Mouse (Mus musculus): Measurements from ENCODE around the gene Fxyd2. TPM values are rescaled to one million over a fixed set of nuclear protein-coding genes. Genes with fewer than 3 reads are reported as not detected.

The Fxyd2 gene
- polyA plus RNA-seq (2014; fragmentation: Nextera tagmentation; extraction: Ambion mirVana) = 5.3 and 5.4 TPM in 2 replicates

DNA sequence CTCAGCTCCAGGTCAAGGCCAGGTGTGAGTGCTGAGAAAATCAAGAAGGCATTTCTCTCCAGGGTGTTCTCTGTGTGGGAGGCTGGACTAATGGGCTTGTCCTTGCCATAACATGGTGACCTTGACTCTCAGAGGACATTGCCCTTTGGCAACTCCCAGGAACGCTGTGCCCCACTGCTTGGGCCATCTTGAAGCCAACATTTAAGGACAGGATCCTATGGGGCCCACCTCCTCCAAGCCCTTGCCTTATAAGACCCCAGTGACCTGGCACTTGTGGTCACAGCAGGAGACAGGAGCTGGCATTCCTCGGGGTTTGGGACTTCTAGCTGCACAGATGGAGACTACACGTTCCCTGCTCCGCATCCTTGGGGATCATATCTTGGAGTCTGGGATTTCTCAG is at the start of gene Fxyd2:
TSS of gene Fxyd2 (plus strand) at position 236 of the 400 bp plus-strand sequence.
- Histone ChIP-seq H3K9me3 (ENCODE audit: control insufficient read depth, low read length) (no peaks in the 10 kb centered on the region), H3K4me2 (ENCODE audit: low read depth, low read length) (no peak within 1 kb of the TSS), H3K9ac (ENCODE audit: low read depth, low read length) (no peak within 1 kb of the TSS), H3K27ac (replicated peaks; ENCODE audit: low read depth, low read length) (no peak within 1 kb of the TSS), H3K36me3 (ENCODE audit: control insufficient read depth, insufficient read depth, low read length) (peaks cover 8% of the 10 kb centered on the region; the same call in 1 of the 2 replicates), H3K4me1 (ENCODE audit: control insufficient read depth, insufficient read depth, low read length) (no peaks in the 10 kb centered on the region), H3K27me3 (replicated peaks; ENCODE audit: control insufficient read depth, insufficient read depth, low read length) (no peaks in the 10 kb centered on the region; the same call in 1 of the 2 replicates), H3K4me3 (ENCODE audit: low read depth, low read length) (no peak within 1 kb of the TSS)
- ATAC-seq (ENCODE audit: low read depth) = no peak
- WGBS = 76% methylated on average over 4 of the region's 4 CpGs
- DNase-seq (ENCODE audit: low spot score) = no peak

DNA sequence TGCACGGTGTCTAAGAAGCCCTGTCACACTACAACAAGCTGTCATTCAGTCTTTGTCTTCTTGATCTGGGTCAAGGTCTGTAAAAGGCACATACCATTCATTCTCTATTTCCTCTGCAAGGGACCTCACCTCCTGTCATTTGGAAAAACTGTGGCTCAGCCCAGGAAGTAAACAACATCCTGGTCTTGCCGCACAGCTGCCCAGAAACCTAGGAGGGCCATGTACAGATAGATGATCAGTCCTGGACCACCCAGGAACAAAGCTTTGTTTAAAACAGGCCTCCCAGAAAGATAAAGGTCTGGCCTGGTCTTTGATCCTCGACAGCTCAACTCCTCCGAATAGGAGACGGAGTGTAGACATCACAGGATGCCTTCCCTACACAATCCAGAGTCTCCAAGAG is 49.6 kb upstream of the Fxyd2 start:
- Histone ChIP-seq H3K9me3 (ENCODE audit: control insufficient read depth, low read length) (no peaks in the 10 kb centered on the region), H3K27ac (replicated peaks; ENCODE audit: low read depth, low read length) (no peak overlapping the region), H3K9ac (ENCODE audit: low read depth, low read length) (no peak overlapping the region), H3K4me2 (ENCODE audit: low read depth, low read length) (no peak overlapping the region), H3K4me3 (ENCODE audit: low read depth, low read length) (no peak overlapping the region), H3K27me3 (replicated peaks; ENCODE audit: control insufficient read depth, insufficient read depth, low read length) (no peaks in the 10 kb centered on the region), H3K4me1 (ENCODE audit: control insufficient read depth, insufficient read depth, low read length) (no peaks in the 10 kb centered on the region), H3K36me3 (ENCODE audit: control insufficient read depth, insufficient read depth, low read length) (no peaks in the 10 kb centered on the region)
- ATAC-seq (ENCODE audit: low read depth) = no peak
- DNase-seq (ENCODE audit: low spot score) = no peak
- WGBS = 48% methylated on average over 5 of the region's 5 CpGs

DNA sequence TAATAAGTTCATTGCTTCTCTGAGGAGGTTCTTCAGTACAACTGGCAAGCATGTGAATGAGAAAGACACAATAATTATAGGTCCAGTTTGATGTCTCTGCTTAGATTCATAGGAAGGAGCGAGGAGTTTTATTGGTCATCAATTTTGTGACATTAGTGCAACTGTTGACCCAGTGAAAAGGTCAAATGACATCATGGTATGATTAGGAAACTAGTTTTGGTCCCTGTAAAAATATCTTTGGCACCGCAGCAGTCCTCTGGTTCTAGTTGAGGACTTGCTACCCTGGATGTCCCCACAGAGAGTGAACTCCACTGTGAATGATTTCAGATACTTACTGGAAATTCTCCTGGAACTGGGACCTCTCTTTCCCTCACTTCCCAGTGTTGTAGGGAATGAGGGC is 44.3 kb upstream of the Fxyd2 start:
- WGBS = 65% methylated on average over 2 of the region's 2 CpGs
- no peak for DNase-seq (ENCODE audit: low spot score)
- no peak overlapping the region for H3K9ac ChIP-seq (ENCODE audit: low read depth, low read length)
- no peak for ATAC-seq (ENCODE audit: low read depth)
- H3K4me2 ChIP-seq (ENCODE audit: low read depth, low read length) = no peak overlapping the region
- no peaks in the 10 kb centered on the region for H3K36me3 ChIP-seq (ENCODE audit: control insufficient read depth, insufficient read depth, low read length)
- H3K27ac ChIP-seq (replicated peaks; ENCODE audit: low read depth, low read length) = no peak overlapping the region
- no peak overlapping the region for H3K4me3 ChIP-seq (ENCODE audit: low read depth, low read length)
- H3K9me3 ChIP-seq (ENCODE audit: control insufficient read depth, low read length) = no peaks in the 10 kb centered on the region
- no peaks in the 10 kb centered on the region for H3K27me3 ChIP-seq (replicated peaks; ENCODE audit: control insufficient read depth, insufficient read depth, low read length)
- H3K4me1 ChIP-seq (ENCODE audit: control insufficient read depth, insufficient read depth, low read length) = no peaks in the 10 kb centered on the region

DNA sequence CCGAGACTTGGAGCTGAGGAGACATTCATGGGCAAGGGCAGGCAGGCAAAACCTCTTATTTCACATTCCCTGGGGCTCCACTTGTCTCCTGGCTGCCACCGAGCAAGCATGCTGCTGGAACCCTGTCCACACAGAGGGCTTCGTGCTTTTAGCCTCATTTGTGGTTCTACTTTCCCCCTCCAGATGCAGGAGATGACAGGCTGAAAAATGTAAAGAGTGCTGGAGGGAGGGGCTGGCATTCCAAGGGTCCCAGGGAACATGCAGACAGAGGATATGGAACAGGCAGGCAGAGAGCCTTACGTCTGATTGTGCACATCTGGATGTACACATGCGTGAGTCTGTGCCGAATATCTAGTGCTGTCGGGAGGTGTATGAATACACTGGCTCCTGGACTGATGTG is 41.1 kb upstream of the Fxyd2 start:
- WGBS = 38% methylated on average over 7 of the region's 7 CpGs
- DNase-seq (ENCODE audit: low spot score) (peak; percentile 32), ATAC-seq (ENCODE audit: low read depth) (no peak)

DNA sequence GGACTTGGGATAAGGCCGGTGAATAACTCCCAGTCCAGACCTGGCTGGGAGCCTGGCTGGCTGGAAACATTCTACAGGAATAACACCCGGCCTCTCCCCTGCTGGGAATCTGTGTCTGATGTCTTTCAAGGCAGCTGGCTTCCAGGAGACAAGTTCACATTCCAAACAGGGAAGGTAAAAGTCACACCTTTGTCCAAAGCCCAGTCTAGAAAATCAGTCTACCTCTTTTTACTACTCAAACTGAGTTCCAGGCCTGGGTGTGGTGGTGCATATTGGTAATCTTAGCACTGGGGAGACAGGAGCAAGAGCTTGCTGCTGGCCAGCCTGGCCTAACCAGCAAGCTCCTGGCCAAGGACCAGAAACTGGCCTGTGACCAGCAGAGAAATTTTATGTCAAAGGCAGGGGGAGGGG is 37.4 kb upstream of the Fxyd2 start:
- Histone ChIP-seq H3K9me3 (ENCODE audit: control insufficient read depth, low read length) (no peaks in the 10 kb centered on the region), H3K27me3 (replicated peaks; ENCODE audit: control insufficient read depth, insufficient read depth, low read length) (no peaks in the 10 kb centered on the region), H3K27ac (replicated peaks; ENCODE audit: low read depth, low read length) (no peak overlapping the region), H3K9ac (ENCODE audit: low read depth, low read length) (no peak overlapping the region), H3K4me1 (ENCODE audit: control insufficient read depth, insufficient read depth, low read length) (no peaks in the 10 kb centered on the region), H3K4me2 (ENCODE audit: low read depth, low read length) (no peak overlapping the region), H3K4me3 (ENCODE audit: low read depth, low read length) (no peak overlapping the region), H3K36me3 (ENCODE audit: control insufficient read depth, insufficient read depth, low read length) (no peaks in the 10 kb centered on the region)
- ATAC-seq (ENCODE audit: low read depth) (no peak), DNase-seq (ENCODE audit: low spot score) (peak; percentile 33)
- WGBS = 25% methylated on average over 2 of the region's 2 CpGs

More for the DNA sequence above, 41.1 kb upstream of the Fxyd2 start:
- H3K27me3 ChIP-seq (replicated peaks; ENCODE audit: control insufficient read depth, insufficient read depth, low read length) = no peaks in the 10 kb centered on the region
- no peak overlapping the region for H3K4me3 ChIP-seq (ENCODE audit: low read depth, low read length)
- no peak overlapping the region for H3K27ac ChIP-seq (replicated peaks; ENCODE audit: low read depth, low read length)
- no peak overlapping the region for H3K4me2 ChIP-seq (ENCODE audit: low read depth, low read length)
- no peak overlapping the region for H3K9ac ChIP-seq (ENCODE audit: low read depth, low read length)
- no peaks in the 10 kb centered on the region for H3K36me3 ChIP-seq (ENCODE audit: control insufficient read depth, insufficient read depth, low read length)
- H3K4me1 ChIP-seq (ENCODE audit: control insufficient read depth, insufficient read depth, low read length) = no peaks in the 10 kb centered on the region
- no peaks in the 10 kb centered on the region for H3K9me3 ChIP-seq (ENCODE audit: control insufficient read depth, low read length)

DNA sequence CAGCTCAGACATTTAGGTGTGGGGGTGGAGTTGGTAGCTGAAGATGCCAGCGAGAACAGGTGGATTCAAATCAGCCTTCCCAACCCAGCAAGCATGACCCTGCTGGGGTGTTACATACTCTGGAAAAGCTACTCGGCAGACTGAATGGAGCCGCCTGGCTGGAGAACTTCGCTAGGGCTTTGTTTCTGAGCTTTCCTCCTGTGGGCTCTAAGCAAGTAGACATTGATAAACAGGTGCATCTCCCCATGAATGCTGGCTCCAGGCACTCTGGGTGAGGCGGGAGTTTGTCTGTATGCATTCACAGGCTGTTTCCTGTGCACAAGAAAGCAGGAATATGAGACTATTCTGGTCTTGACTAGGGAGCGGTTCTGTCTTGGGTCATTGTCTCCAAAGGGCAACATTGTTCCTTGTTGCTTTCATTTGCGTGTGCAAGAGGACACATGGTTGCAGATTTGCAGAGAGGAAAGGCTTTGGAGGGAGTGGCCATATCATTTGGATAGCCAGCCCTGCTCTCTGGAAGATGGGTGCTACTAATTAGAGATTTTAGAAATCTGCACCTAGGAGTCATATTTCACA is 35.7 kb upstream of the Fxyd2 start:
- Histone ChIP-seq H3K27me3 (replicated peaks; ENCODE audit: control insufficient read depth, insufficient read depth, low read length) (no peaks in the 10 kb centered on the region), H3K27ac (replicated peaks; ENCODE audit: low read depth, low read length) (no peak overlapping the region), H3K4me3 (ENCODE audit: low read depth, low read length) (no peak overlapping the region), H3K4me2 (ENCODE audit: low read depth, low read length) (no peak overlapping the region), H3K4me1 (ENCODE audit: control insufficient read depth, insufficient read depth, low read length) (no peaks in the 10 kb centered on the region), H3K36me3 (ENCODE audit: control insufficient read depth, insufficient read depth, low read length) (no peaks in the 10 kb centered on the region), H3K9me3 (ENCODE audit: control insufficient read depth, low read length) (no peaks in the 10 kb centered on the region), H3K9ac (ENCODE audit: low read depth, low read length) (no peak overlapping the region)
- DNase-seq (ENCODE audit: low spot score) = no peak
- ATAC-seq (ENCODE audit: low read depth) = no peak
- 66% methylated on average over 7 of the region's 7 CpGs for WGBS

DNA sequence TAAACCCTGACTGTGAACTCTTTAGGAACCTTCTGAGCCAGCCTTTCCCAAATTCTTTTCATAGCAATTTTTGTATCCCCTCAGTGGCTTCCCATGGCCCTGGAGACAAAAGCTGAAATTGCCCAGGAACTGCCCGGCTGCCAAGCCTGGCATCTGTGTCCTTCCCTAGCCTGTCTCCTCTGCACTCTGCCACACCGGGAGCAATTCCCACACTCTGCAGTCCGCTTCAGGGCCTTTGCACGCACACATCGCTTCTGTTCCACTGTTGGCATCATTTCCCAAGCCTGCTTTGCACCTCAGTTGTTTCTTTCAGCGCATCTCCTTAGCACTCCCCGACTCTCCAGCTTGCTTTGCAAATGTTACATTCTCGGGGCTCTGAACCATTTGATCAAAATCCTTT is 31.8 kb upstream of the Fxyd2 start:
- 70% methylated on average over 8 of the region's 8 CpGs for WGBS
- Histone ChIP-seq H3K4me3 (ENCODE audit: low read depth, low read length) (no peak overlapping the region), H3K4me1 (ENCODE audit: control insufficient read depth, insufficient read depth, low read length) (peaks cover 7% of the 10 kb centered on the region; the same call in 1 of the 2 replicates), H3K4me2 (ENCODE audit: low read depth, low read length) (no peak overlapping the region), H3K9ac (ENCODE audit: low read depth, low read length) (no peak overlapping the region), H3K9me3 (ENCODE audit: control insufficient read depth, low read length) (no peaks in the 10 kb centered on the region), H3K36me3 (ENCODE audit: control insufficient read depth, insufficient read depth, low read length) (no peaks in the 10 kb centered on the region), H3K27ac (replicated peaks; ENCODE audit: low read depth, low read length) (no peak overlapping the region), H3K27me3 (replicated peaks; ENCODE audit: control insufficient read depth, insufficient read depth, low read length) (no peaks in the 10 kb centered on the region)
- ATAC-seq (ENCODE audit: low read depth) (no peak), DNase-seq (ENCODE audit: low spot score) (no peak)

DNA sequence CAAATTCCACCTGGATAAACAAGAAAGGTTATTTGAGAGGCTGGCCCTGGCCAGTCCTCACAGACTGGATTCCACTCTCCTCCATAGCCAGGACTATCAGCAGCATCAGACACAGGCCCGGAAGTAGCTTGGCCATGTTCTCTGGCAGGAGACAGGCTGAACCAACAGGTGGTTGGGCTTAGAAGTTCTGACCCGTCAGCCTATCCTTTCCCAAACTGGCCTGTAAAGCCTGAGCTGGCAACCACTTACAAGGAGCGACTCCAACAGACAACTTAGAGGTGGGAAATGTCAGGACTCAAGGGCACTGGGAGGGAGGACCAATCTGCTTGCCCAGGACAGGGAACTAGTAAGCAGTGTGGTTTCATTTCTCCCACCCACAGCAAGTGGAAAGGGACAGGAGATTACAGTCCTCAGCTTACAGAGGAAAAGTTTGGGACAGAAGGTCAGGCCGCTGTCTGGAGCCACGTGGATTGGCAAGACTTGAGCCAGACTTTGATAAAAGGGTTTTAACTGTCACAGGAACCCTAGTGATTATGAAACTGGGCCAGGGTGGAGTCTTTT is 31.0 kb upstream of the Fxyd2 start:
- Histone ChIP-seq H3K9me3 (ENCODE audit: control insufficient read depth, low read length) (no peaks in the 10 kb centered on the region), H3K36me3 (ENCODE audit: control insufficient read depth, insufficient read depth, low read length) (no peaks in the 10 kb centered on the region), H3K4me3 (ENCODE audit: low read depth, low read length) (no peak overlapping the region), H3K27ac (replicated peaks; ENCODE audit: low read depth, low read length) (no peak overlapping the region), H3K27me3 (replicated peaks; ENCODE audit: control insufficient read depth, insufficient read depth, low read length) (no peaks in the 10 kb centered on the region), H3K4me2 (ENCODE audit: low read depth, low read length) (no peak overlapping the region), H3K4me1 (ENCODE audit: control insufficient read depth, insufficient read depth, low read length) (peaks cover 7% of the 10 kb centered on the region; the same call in 1 of the 2 replicates), H3K9ac (ENCODE audit: low read depth, low read length) (no peak overlapping the region)
- no peak for DNase-seq (ENCODE audit: low spot score)
- WGBS = 55% methylated on average over 5 of the region's 5 CpGs
- no peak for ATAC-seq (ENCODE audit: low read depth)

DNA sequence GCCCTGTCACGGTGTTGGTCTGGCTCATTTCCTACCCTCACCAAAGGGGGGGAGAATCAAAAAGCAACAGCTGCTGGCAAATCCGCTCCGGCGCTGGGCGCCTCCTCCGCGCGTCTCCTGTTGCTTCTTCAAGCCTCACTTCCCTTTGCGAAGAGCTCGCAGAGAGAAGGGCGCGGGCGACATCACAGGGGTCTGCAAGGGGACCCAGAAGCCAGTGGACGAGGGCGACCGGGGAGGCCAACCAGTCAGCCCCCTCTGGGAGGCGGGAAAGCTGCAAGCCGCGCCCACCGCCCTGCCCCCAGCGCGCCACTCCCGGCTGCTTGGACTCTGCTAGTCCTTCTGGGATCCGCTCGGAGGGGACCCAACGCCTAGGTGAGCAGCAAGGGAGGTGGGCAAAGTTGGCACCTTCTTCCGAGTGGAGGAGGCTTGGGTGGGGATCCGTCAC is 29.3 kb upstream of the Fxyd2 start, which contains the start of gene Fxyd6:
TSS of gene Fxyd6 (plus strand) at position 69 of the 445 bp plus-strand sequence.
- no peaks in the 10 kb centered on the region for H3K9me3 ChIP-seq (ENCODE audit: control insufficient read depth, low read length)
- H3K9ac ChIP-seq (ENCODE audit: low read depth, low read length) = peak within 1 kb of the TSS; percentile 74
- H3K4me2 ChIP-seq (ENCODE audit: low read depth, low read length) = peak within 1 kb of the TSS; percentile 90
- peak within 1 kb of the TSS; percentile 52; the same call in 1 of the 2 replicates for H3K27ac ChIP-seq (replicated peaks; ENCODE audit: low read depth, low read length)
- H3K4me3 ChIP-seq (ENCODE audit: low read depth, low read length) = peak within 1 kb of the TSS; percentile 66
- ATAC-seq (ENCODE audit: low read depth) = peak; percentile 83
- H3K27me3 ChIP-seq (replicated peaks; ENCODE audit: control insufficient read depth, insufficient read depth, low read length) = no peaks in the 10 kb centered on the region
- whole genome bisulfite sequencing = 1% methylated on average over 28 of the region's 28 CpGs
- peak; percentile 67 for DNase-seq (ENCODE audit: low spot score)
- peaks cover 7% of the 10 kb centered on the region; the same call in 1 of the 2 replicates for H3K4me1 ChIP-seq (ENCODE audit: control insufficient read depth, insufficient read depth, low read length)
- H3K36me3 ChIP-seq (ENCODE audit: control insufficient read depth, insufficient read depth, low read length) = no peaks in the 10 kb centered on the region

All from embryonic facial prominence, embryonic 14.5 days (tissue).